Mouse (Mus musculus): ENCODE results near the gene Srpk3.

DNA sequence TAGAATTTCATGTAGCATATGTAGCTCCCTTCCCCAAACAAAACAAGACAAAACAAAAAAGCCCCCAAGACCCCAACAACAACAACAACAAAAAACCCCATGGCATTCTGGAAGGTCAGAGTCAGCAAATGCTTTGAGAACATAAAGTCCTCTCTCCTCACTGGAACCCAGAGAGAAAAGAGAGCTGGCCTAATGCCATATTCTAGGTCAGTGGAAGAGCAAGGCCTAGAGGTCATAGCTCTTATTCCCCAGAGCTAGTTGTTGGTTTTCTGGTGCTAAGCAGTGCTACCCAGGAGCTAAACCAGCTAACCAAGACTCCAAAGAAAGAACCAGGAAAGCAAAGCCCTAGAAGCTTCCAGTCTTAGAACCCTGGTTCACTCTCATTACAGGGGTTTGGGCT is 11.5 kb downstream of the Srpk3 start:
- TF ChIP-seq CTCF (IDR thresholded peaks at IDR 0.05; ENCODE audit: low read depth) (no peak), EP300 (optimal IDR thresholded peaks at IDR 0.05) (no peak)

Data from stomach, postnatal 0 days (tissue).